Mouse (Mus musculus): ENCODE measurements around the gene Vwa3a.
"Not testable (repeated sequence)": the region's sequence is repeated elsewhere in the genome, so short reads cannot be mapped to it uniquely, and the experiment has no call there.

Gene Vwa3a

DNA sequence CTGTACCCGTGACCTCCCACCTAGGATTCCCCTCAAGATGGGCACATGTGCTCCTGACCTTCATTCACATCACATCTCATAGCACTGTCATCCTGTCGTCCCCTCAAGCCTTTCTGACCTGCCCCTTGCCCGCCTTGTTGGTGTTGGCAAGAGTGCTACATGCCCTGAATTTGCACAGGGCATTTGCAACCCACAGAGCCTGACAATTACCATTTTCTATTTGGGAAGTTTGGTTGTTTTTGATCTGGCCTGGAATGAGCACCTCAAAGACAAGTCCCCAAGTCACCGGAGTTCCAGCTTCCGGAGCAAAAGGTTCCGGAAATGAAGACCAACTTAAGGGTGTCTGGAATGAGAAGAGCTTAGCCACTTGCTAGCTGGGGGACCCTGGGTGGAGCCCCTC is at the start of gene Vwa3a:
TSS of gene Vwa3a (plus strand) at position 301 of the 400 bp plus-strand sequence.
- DNase-seq, result no peak

DNA sequence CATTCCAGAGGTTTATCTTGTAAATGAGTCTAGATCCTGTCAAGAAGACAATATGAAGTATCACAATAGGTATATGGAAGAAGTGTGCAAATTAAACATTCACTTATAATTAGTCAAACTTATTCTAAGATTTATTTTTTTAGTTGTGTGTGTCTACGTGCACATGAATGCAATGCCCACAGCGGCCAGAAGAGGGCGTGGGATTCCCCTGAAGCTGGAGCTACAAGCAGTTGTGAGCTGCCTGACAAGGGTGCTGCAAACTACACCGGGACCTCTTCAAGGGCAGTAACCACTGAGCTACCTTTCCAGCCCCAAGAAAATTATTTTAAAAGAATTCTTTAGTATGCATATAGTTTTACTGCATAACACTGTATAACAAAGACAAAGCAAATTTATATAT is 48.5 kb upstream of the Vwa3a start:
- DNase-seq, result no peak

DNA sequence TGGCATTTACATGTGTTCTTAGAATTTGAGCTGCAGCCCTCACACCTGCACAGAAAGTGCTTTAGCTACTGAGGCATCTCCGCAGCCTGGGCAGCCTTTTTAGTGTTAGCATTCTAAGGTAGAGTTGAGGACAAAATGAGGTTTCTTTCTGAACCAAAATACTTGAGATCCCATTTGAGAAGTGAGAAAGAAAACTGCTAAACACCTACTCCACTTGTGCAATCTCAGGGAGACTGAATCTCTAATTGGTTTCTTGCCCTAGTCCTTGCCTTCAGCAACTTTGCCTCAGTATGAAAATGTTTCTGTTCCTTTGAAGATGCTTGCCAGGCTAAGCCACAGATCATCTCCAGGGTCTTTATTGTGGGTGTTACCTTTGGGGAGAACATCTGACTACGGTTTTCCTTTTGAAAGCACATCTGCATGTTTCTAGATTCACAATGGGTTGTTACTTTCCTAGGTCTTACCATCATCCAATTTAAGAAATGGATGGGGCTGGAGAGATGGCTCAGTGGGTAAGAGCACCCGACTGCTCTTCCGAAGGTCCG is 45.2 kb upstream of the Vwa3a start:
- DNase-seq, result no peak

DNA sequence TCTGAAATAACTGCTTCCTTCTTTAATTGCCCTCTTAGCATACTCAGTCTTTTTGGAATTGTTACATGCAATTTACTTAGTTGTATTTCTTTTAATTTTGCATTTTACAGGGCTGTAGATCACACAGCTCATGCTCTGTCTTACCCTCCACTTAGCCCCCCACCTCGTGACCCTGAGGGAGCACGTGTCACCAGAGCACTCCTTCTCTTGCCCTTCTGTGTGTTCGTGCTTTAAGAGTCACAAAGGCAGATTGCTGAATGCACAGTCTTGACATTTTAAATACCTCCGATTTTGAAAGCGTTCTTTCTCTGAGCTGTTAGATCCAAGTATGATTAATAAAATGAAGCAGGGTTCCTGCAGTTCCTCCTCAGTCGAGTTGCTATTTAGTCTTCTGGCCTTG is 43.9 kb upstream of the Vwa3a start:
- DNase-seq, result no peak

DNA sequence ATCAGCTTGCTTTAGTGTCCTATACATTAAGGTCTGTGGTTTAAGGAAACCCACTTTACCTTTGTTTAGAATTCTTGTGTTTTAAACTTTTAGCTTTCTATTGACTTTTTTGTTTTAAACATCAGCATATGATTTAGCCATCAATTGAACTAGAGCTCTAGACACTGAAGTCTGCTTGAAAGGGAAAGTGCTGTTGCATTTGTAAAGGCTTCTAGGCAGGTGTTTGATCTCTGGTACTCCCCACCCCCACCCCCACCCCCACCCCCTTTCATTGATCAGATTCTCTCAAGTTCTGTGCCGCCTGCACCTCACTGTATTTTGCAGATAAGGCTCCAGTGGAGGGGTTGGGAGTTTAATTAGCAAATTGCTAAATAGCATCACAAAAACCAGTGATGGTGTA is 43.5 kb upstream of the Vwa3a start:
- no peak for DNase-seq

DNA sequence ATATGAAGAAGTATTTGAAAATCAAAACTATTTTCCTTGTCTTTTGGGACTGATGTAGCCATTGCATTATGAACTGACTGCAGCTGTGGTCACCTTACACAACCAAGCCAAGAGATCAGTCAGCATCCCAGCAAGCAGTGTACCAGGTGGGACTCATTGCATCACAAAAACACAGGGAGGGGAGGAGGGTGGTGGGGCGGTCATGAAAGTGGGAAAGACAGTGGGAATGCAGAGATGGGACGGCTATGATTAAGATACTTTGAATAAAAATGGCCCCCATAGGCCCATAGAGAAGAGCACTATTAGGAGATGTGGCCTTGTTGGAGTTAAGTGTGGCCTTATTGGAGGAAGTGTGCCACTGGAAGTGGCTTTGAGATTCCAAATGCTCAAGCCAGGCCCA is 42.8 kb upstream of the Vwa3a start:
- no peak for DNase-seq

DNA sequence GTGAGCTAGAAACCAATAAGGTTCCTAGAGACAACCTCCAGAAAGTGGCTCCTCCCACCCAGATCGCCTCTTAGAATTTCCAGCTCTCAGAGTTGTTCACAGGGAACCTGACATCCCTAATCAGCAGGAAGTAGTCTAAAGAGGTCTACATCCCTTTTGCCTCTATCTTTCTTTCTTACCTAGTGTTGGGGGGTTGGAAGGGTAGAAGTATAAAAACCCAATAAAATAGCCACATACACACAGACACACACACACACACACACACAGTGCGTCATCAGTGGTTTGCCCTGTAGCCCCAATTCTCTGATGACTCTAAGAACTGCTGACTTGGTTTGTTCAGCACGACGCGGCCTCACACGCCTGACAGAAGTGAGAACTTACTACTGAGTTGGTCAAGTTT is 39.5 kb upstream of the Vwa3a start:
- no peak for DNase-seq

DNA sequence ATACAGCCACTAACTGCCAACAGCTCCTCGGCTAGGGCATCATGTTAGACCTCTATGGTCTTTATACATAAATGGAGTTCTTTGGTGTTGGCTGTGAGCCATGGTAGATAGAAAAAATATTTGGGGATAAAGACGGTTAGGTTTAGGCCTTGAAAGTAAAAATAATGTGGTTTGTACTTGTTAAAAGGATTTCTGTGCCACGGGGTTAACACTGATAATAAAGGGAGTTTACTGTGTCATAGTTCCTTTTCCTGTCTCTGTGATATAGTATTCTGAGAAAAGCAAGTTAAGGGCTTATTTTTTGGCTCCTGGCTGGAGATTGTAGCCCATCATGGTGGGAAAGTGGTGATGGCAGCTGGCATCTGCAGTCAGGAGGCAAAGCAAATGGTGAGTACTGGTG is 35.2 kb upstream of the Vwa3a start:
- no peak for DNase-seq

DNA sequence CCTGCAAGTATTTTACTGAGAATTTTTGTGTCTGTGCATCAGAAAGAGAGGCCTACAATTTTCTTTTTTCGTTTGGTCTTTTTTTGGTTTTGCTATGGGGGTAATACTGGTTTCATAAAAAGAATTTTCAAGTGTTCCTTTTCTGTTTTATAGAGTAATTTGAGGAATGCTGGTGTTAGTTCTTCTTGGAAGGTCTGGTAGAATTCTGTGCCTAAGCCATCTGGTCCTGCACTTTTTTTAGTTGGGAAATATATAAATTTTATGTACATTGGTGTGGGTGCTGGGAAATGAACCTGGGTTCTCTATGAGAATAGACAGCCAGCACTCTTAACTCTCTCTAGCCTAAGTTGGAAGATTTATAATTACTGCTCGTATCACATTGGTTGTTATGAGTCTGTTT is 27.0 kb upstream of the Vwa3a start:
- no peak for DNase-seq

DNA sequence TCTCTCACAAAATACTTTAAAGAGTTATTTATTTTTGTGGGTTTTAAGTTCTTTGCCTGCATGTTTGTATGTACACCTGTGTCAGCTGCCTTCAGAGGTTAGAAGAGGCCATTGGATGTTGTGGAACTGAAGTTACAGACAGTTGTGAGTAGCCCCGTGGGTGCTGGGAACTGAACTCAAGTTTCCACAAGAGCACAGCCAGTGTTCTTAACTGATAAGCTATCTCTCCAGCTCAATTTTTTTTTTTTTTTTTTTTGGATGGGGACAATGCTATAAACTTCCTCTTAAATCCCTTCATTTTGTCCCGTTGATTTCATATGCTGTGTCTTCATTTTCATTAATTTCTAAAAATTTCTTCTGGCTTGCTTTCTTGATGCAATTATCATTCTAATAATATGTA is 25.9 kb upstream of the Vwa3a start:
- DNase-seq, result no peak

DNA sequence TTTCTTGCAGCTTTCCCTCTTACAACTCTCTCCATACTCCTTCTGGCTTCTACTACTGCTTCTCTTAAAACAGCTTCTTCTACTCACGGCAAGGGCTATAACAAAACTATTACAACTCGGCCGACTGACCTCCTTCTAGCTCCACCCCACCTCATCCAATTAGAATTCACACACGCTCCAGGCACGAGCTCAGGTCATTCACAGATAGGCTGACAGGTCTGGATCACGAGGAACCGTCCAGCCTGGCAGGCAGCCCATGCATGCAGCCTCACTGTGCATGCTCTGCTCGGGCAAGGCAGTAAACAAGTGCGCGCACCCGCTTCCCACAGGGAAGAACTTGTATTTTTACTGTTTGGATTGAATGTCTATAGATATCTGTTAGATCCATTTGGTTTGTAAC is 25.2 kb upstream of the Vwa3a start:
- DNase-seq, result not testable (repeated sequence)

DNA sequence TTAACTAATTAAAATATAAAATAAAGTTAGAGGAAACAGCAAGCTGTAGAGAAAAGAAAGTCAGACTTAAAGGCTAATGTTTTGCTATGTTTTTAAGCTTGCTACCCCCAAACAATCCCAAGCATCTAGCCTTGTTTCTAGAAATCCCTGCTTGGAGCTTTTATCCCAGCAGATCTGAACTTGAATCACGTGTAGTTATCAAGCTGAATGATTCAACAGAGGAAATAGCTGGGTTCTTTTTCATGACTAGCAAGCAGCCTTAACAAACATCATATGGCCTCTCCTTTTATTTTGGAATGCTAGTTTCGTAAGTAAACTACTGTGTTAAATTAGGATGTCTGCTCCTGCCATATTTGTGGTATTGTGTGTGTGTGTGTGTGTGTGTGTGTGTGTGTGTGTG is 21.9 kb upstream of the Vwa3a start:
- no peak for DNase-seq

DNA sequence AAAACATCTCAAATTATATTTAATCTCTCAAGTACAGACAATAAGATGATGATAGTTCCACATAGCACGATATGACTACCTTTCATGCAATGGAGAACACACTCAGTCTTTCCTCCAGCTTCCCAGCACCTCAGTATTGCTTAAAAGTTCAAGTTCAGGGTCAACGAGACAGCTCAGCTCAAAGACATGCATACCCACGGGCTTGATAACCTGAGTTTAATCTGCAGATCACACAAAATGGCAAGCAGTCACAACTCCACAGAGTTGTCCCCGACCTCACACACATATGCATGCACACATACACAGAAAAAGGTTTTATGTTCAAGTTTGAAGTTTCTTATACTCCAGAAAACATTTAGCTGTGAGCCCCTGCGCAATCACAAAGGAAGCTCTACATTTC is 18.1 kb upstream of the Vwa3a start:
- no peak for DNase-seq

DNA sequence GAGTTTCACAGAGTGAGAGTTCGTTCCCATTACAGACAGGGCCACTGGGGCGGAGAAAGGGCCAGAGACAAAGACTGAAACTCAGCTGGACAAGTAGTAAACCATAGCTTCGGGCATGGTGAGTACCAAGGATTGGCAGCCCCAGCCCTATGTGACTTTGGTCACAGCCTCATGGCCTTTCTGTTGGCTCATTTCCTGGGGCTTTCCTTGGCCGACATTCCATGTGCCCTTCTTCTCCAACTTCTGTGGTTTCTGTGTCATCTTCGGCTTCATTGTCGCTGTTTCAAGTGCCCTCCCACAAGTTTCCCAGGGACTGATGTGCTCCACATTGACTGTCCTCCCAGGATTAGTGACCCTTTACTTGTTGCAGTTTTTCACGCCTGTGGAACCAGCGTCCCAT is 17.7 kb upstream of the Vwa3a start:
- no peak for DNase-seq

DNA sequence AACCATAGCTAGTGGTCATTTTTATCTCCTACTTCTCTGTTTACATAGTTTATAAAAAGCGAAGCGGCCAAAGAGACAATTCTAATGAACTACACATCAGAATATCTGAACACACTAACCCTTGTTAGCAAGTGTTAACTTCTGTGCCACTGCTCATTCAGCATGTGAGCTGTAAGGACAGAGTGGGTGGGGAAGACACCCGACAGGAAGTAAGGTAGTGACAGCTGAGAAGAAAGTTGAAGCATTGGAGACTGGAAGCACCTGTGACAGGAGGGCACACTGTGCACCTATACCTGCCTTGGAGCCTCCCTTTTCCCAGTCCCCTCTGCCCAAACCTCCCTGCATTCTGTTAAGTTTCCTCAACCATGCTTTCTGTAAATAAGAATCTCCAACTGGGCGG is 17.1 kb upstream of the Vwa3a start:
- DNase-seq, result no peak

DNA sequence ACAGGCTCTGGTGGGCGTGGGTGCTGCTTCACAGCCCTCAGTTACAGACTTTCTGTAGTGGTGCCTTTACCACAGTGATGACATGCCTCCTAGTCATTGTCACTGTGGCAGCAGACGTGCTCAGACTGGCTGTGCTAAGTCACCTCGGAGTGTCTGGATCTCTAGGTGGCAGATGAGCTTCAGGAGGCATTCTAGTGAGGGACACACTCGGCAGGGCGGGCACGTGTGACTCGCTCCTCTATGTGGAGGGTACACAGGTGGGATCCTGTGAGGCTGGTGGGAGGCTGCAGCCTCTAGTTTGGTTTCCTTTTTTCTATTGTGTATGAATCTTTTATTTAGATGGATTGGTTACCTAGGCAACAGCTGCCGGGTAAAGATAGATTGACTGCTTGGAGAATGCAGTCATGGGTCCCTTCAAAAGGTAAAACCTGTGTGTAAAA is 16.3 kb upstream of the Vwa3a start:
- no peak for DNase-seq

DNA sequence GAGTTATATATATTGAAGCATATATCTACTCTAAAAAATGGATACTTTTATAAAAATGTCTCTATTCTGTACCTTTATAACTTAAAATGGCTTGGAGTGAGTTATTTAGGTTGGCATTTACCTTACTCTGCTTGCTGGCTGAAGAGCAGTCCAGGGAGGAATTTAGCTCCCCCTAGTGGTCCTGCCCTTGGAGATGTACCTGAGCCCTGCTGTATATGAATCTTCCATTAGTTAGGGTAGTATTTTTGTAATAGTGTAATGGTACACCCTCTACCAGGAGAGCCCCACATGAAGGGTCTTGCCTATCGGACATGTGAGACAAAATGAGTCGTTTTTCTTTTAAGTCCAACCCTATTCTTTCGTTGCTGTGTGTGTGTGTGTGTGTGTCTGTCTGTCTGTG is 11.5 kb upstream of the Vwa3a start:
- no peak for DNase-seq

DNA sequence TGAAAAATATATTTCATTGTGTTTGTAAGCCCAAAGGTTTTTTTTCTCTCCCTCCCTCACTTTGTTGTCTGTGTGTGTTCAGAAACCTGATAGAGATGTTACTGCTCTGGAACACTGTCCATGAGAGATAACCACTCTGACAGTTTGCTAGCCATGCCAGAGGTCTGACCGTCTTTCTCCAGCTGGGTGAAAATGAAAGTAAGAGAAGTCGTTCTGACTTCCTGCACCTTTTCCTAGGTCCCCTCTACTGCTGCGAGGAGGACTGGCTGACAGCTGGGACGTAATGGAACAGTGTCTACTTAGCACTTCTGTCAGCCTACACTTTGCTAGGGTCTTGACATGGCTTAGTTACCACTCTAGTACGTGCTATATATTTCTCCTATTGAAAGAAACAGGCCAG is 9.5 kb upstream of the Vwa3a start:
- no peak for DNase-seq

DNA sequence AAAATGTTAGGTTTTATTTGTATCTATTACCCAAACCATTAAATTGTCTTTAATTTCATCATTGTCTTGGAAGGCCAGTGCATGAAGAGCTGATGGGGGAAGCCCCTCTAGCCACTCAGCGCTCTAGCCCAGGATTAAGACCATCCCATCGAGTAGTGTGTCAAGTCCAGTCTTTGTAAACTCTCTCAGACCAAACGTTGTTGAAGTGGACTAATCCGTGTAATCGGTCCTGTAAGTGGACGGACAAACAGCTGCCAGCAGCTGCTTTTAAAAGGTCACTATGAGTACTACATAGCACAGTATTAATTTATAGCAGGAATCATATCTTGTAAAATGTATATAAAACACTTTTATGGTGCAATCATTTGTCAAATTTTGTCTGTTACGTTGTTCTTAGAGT is 6.2 kb upstream of the Vwa3a start:
- no peak for DNase-seq

DNA sequence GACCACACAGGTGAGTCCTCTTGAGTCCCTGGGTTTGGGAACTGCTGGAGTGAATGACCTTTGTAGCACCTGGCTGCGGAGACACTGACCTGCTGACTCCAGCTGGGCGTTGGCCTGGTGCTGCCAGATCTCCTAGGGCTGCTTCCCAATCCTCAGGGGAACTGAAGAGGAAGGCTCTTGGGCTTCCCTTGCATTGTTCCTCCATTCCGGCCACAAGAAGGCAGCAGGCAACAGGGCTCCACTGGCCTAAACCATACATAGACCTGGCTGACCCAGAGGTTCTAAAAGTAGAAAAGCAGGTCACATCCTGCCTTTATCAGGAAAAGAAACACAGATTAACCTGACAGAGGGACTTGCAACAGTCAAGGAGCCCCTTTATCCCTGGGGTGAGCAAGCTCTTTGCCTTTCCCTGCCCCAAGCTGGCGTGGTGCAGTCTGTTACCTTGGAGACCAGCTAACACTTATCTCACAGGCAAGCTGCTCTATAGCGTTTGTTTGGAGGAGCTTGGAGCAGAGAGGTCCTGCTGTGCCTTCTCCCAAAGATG is 512 bp downstream of the Vwa3a start:
- DNase-seq, result peak; percentile 55

DNA sequence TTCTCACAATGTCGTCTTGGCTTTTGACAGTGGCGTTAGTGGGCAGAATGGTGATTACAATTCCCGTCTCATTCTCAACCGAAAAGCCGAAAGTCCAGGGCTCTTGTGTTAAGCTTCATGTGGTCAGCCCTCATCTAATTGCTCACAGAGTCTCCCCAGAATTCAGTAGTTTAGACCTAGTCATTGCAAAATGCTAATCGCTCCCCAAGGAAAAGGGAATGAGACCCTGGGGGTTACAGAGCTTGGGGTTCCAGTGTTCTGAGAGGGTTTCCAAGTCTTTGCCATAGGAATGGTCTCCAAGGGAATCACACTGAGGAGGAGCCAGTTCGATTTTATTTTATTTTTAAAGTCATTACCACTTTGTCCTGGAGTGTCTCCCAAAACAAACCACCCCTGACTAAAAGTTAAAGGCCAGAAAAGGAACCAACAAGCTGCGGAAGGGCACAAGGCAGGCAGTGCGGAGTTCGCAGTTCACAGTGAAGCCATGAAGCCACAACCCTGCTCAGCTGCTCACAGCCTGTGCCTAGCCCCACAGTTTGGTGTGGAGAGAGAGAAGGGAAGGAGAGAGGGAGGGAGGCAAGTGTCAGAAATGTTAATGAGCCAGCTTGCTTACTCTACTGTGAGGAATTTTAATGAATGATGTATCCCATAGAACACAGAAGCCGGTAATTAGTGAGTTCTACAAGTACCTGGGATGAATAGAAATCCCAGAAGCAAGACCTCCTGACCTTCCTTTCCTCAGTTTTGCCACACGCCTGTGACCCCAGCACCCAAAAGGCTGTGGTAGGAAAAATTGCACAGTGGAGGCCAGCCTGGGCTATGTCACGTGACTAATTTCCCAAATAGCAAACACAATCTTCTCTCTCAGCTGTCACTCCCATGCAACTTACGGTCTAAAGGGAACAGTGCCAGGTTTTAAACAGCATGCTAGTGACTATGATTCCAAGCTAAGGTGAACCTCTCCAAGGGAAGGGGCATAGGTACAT is 4.5 kb downstream of the Vwa3a start:
- no peak for DNase-seq

DNA sequence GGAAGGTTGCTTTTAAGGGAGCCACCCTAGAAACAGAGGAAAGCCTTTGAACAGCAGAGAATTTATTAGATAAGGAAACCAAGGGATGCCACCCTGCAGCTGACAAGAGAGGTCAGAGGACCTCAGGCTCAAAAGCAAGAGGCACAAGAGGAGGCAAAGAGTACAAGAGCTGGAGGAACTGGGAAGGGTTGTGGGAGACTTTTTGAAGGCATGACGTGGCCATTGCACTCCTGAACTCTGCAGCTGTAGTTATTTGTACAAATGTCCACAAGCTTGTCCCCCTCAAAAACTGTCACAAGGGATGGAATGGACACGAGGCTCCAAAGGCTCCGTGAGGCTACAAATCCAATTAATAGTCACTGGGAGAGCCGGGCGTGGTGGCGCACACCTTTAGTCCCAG is 5.5 kb downstream of the Vwa3a start:
- DNase-seq, result no peak

DNA sequence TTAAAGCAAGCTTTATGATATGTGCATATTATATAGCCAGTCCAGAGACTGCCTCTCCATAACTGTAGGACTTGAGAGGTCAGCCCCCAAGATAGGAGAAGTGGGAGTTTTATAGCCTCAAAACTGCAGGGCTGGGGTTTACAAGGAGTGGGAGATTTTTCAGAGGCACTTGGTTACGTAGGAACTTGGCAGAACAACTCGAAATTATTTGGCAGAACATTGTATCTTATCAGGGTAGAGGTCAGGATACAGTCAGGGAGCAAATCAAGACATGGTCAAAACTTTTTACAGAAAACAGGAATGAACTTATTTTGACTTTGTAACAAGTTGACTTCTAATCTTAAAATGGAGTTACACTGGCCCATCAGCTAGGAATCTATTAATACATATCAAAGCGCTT is 6.9 kb downstream of the Vwa3a start:
- no peak for DNase-seq

DNA sequence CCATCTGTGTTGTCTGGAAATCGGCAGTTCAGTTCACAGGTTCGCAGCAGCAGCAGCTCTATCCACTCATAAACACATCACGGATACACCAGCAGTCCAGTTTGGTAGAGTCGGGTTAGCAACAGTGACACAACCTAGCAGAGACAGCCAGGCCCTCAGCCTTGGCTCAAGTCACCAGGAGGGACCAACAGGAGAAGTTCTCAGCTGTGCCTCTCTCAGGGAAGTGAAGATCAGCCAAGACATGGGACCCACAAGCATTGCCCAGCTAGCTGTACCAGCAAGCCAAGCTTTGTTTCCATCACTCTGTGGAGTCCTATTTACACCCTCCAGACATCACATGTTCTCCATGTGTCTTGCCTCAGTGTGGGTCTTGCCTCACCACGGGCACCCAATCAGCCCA is 7.7 kb downstream of the Vwa3a start:
- no peak for DNase-seq

All from right cerebral cortex, postnatal 25 days (tissue).